Mouse (Mus musculus): Measurements from ENCODE around the gene Lmntd1.

- TF ChIP-seq CTCF (IDR thresholded peaks at IDR 0.05; ENCODE audit: insufficient read depth, low read depth, low read length) (no peak), POLR2A (IDR thresholded peaks at IDR 0.05; ENCODE audit: insufficient read depth, low read depth, low read length) (no peak)
These were observed 231.3 kb downstream of the Lmntd1 start for GRCm38 (mm10) chr6:145382586-145383380.

All from olfactory bulb, adult 2 months (tissue).